Mouse (Mus musculus) layer of hippocampus, adult 9-10 months (tissue): ENCODE measurements at regions not wholly inside any gene's neighbourhood (a gene's known extent, or its start where the extent isn't known, plus 50 kb on each side); places are given as distances from the start of the nearest gene placed in this dataset.

Source experiments
- DNase-seq: peaks from one replicate; pipeline ENCODE4 v3.0.0; 2022; ENCODE audit warnings: low spot score

- DNase-seq, result no peak
These were observed 67.5 kb downstream of the Sc5d start for GRCm38 (mm10) chr9:42196552-42196951.

GRCm38 (mm10) chr9:42196110-42196509 lies 67.9 kb downstream of the Sc5d start:
- DNase-seq, result no peak

DNA sequence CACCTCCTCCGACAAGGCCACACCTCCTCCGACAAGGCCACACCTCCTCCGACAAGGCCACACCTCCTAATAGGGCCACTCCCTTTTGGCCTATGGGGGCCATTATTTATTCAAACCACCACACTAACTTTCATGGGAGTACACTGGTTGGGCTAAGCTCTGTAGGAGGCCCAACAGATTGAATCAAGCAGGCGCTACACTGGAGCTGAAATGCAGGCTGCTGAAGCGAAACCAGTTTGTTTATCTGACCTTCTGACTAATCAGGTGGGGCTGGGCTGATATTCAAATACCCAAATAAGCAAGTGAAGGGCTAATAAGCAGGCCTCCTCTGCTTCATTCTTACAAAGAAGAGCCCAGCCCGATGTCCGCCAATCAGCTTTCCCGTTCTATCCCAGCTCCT lies 68.4 kb downstream of the Sc5d start:
- DNase-seq, result no peak

DNA sequence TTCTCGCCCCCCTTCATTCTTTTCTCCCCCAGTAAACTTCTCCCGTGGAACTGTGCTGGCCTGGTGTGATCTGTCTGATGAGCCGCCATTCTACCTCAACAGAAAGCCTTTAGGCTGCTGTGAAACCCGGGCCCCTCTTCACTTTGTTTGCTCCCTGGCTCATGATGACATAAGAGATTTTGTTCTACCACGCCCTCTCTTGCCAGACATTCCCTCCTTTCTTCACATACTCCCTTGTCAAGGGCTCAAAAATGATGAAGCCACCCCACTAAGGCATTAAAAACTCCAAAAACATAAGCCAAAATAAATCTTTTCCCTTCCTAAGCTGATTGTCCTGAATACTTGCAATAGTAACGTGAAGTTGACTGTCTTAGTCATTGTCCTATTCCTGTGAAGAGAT lies 69.1 kb downstream of the Sc5d start:
- no peak for DNase-seq

DNA sequence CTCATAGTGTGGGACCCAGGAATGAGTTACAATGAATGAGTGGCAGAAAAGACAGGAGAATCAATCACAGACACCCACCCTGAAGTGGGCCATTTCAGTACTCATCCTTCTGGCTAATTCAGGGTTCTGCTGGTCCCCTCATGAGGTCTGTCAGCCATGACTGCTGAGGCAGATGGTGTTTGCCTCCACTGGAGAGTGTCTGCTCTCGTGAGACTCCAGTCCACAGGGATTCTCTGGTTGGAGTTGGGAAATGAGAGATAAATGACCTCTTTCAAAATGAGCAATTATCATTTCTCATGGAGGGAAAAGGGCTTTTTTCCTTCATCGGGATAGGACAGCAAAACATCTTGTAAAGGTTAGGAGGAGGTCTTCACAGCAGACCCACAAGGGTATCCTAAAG lies 69.9 kb downstream of the Sc5d start:
- DNase-seq, result no peak

GRCm38 (mm10) chr9:42192967-42193733 lies 69.1 kb upstream of the Sorl1 start:
- no peak for DNase-seq

- peak; percentile 27 for DNase-seq
These were observed 63.5 kb upstream of the Sorl1 start for GRCm38 (mm10) chr9:42187371-42188228.

- no peak for DNase-seq
These were observed 60.1 kb upstream of the Sorl1 start for GRCm38 (mm10) chr9:42184104-42184635.

GRCm38 (mm10) chr9:42183448-42183847 lies 59.4 kb upstream of the Sorl1 start:
- DNase-seq, result peak; percentile 60

GRCm38 (mm10) chr9:42182400-42182799 lies 58.3 kb upstream of the Sorl1 start:
- no peak for DNase-seq

DNA sequence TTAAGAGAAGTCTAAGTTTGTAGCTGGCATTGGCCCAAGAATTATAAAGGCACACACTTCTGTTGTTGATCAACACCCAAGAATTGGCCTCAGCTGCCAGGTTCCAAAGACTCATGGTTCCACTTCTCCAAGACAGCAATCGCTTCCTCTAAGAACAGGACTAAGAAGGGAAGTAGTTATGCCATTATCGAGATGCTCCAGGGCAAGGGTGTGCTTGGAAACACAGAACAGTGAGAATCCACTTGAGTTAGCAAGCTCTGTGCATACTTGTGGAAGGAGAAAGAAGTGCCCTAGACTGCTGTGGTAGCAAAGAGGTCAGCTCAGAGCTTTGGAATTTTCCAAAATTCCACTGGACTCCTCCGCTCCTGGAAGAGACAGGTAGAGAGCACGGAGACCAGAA lies 56.1 kb upstream of the Sorl1 start:
- DNase-seq, result no peak

- no peak for DNase-seq
These were observed 54.8 kb upstream of the Sorl1 start for GRCm38 (mm10) chr9:42178759-42179377.

DNA sequence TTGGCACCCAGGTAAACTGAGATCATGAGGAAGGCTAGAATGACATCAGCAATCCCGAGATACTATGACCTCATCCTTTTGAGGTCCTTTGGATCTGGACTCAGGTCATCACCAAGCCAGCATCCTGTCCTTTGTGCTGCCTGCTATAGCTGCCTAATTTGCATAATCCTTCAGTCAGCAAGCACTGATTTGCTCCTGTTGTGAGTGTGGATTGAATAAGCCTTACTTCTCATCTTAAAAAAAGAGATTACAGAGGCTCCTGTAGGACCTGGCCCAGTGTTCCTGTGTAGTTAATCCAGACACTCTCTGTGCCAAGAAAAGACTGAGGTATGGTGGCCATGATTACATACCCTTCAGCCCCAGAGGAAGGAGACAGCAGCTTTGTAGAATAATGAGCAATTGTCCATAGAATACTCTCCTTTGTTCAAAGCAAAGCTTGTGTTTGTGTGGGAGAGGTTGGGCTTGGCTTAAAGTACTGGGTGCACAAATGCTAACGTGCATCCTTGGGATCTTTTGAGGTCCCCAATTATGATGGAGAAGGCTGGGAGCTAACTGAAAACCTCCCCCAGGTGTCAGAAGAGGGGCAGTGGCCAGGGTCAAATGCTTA lies 50.4 kb upstream of the Sorl1 start:
- no peak for DNase-seq
